Mouse (Mus musculus) liver, adult 2 months (tissue): Measurements from ENCODE around the gene Ergic1. TPM values are rescaled to one million over a fixed set of nuclear protein-coding genes. Genes with fewer than 3 reads are reported as not detected.
A peak's percentile ranks its signal among the peaks of the same experiment; 100 is the strongest.

Experiments used
- DNase-seq: peaks from one replicate; pipeline ENCODE4 v3.0.0-alpha.2; 2011; ENCODE audit warnings: low read depth, low spot score; ENCODE audit errors: extremely low read depth
- H3K27ac ChIP-seq: fragments of 200-500 bp; replicated peaks from 2 replicates; pipeline ENCODE4 v1.5.1; 2012; ENCODE audit warnings: low read depth, mild to moderate bottlenecking, control low read depth, inconsistent platforms, low read length; ENCODE audit not compliant: insufficient read depth
- H3K27me3 ChIP-seq: fragments of 200-500 bp; 2 replicates; pipeline ENCODE4 v1.6.1; 2012; ENCODE audit warnings: mild to moderate bottlenecking, moderate library complexity, low read length, inconsistent platforms; ENCODE audit not compliant: control insufficient read depth, insufficient read depth
- H3K36me3 ChIP-seq: fragments of 200-500 bp; 2 replicates; pipeline ENCODE4 v1.6.1; 2012; ENCODE audit warnings: low read length, inconsistent platforms; ENCODE audit not compliant: control insufficient read depth, insufficient read depth
- H3K4me1 ChIP-seq: fragments of 200-500 bp; 2 replicates; pipeline ENCODE4 v1.6.1; 2011; ENCODE audit warnings: low read length; ENCODE audit not compliant: control insufficient read depth, insufficient read depth
- H3K4me3 ChIP-seq: fragments of 200-500 bp; 2 replicates; pipeline ENCODE4 v1.5.1; 2011; ENCODE audit warnings: low read depth, mild to moderate bottlenecking, control low read depth, low read length, moderate library complexity; ENCODE audit not compliant: insufficient read depth
- H3K79me2 ChIP-seq: fragments of 200-500 bp; 2 replicates; pipeline ENCODE4 v1.6.1; 2012; ENCODE audit warnings: inconsistent platforms, mild to moderate bottlenecking, low read length, moderate library complexity; ENCODE audit not compliant: control insufficient read depth, insufficient read depth
- H3K9ac ChIP-seq: fragments of 200-500 bp; 2 replicates; pipeline ENCODE4 v1.6.1; 2012; ENCODE audit warnings: low read depth, mild to moderate bottlenecking, control low read depth, inconsistent platforms, low read length
- CTCF ChIP-seq: fragments of 200-500 bp; IDR thresholded peaks from 2 replicates; pipeline ENCODE4 v1.5.1; 2011; ENCODE audit warnings: low read depth, low read length, control low read depth
- POLR2A ChIP-seq: fragments of 200-500 bp; IDR thresholded peaks from 2 replicates; pipeline ENCODE4 v1.6.1; 2011; ENCODE audit warnings: low read length, control low read depth; ENCODE audit not compliant: insufficient read depth; ENCODE audit errors: extremely low read depth
- WGBS: fragments of 180-500 bp; shearing (Covaris S2); methylation state at CpG from one replicate; pipeline ENCODE4 v1.1.7; 2018; 5-methylcytosine and 5-hydroxymethylcytosine counted together
- polyA plus RNA-seq: library from polyadenylated mRNA; depleted of rRNA; stranded (reverse); fragments of >200 nt; gene quantifications from 2 replicates; pipeline ENCODE4 v1.2.3, GENCODE M21; 2012
- total RNA-seq: library from RNA; depleted of rRNA; stranded (reverse); fragments of >200 nt; gene quantifications from 2 replicates; pipeline ENCODE4 v1.2.3, GENCODE M21; 2014

Gene Ergic1
- total and polyA plus RNA-seq, 2 experiments, result 30.7 to 93.3 TPM

GRCm38 (mm10) chr17:26572265-26572664, 11.0 kb downstream of the Ergic1 start:
- Histone ChIP-seq H3K4me1 (peaks cover 35% of the 10 kb centered on the region), H3K4me3 (no peak overlapping the region), H3K27me3 (no peaks in the 10 kb centered on the region), H3K36me3 (peaks cover 2% of the 10 kb centered on the region; the same call in 1 of the 2 replicates), H3K9ac (no peak overlapping the region), H3K27ac (no peak overlapping the region), H3K79me2 (peaks cover 49% of the 10 kb centered on the region)
- 92% methylated on average over 11 of the region's 11 CpGs for WGBS
- no peak for TF ChIP-seq CTCF
- TF ChIP-seq POLR2A, result no peak
- no peak for DNase-seq

- 79% methylated on average over 11 of the region's 11 CpGs for WGBS
- H3K4me3 ChIP-seq, result no peak overlapping the region
- H3K27me3 ChIP-seq, result no peaks in the 10 kb centered on the region
- no peak for DNase-seq
- H3K9ac ChIP-seq, result no peak overlapping the region; the same call in 1 of the 2 replicates
- peaks cover 53% of the 10 kb centered on the region for H3K79me2 ChIP-seq
- no peak for TF ChIP-seq CTCF
- no peak for TF ChIP-seq POLR2A
- H3K36me3 ChIP-seq, result no peaks in the 10 kb centered on the region
- H3K4me1 ChIP-seq, result peaks cover 36% of the 10 kb centered on the region
- H3K27ac ChIP-seq, result no peak overlapping the region
These were observed 12.8 kb downstream of the Ergic1 start for GRCm38 (mm10) chr17:26574118-26574517.

- 80% methylated on average over 5 of the region's 5 CpGs for WGBS
- Histone ChIP-seq H3K9ac (no peak overlapping the region), H3K4me1 (peaks cover 32% of the 10 kb centered on the region), H3K27me3 (no peaks in the 10 kb centered on the region), H3K27ac (no peak overlapping the region), H3K4me3 (no peak overlapping the region), H3K36me3 (no peaks in the 10 kb centered on the region), H3K79me2 (peaks cover 51% of the 10 kb centered on the region)
- TF ChIP-seq POLR2A, result no peak
- TF ChIP-seq CTCF, result no peak
- no peak for DNase-seq
These were observed 13.4 kb downstream of the Ergic1 start for GRCm38 (mm10) chr17:26574701-26575100.

- H3K36me3 ChIP-seq, result no peaks in the 10 kb centered on the region
- no peak overlapping the region for H3K27ac ChIP-seq
- H3K4me1 ChIP-seq, result peaks cover 22% of the 10 kb centered on the region
- H3K27me3 ChIP-seq, result no peaks in the 10 kb centered on the region
- H3K4me3 ChIP-seq, result no peak overlapping the region
- no peak for TF ChIP-seq POLR2A
- TF ChIP-seq CTCF, result no peak
- 95% methylated on average over 12 of the region's 12 CpGs for WGBS
- DNase-seq, result no peak
- H3K9ac ChIP-seq, result no peak overlapping the region
- peaks cover 47% of the 10 kb centered on the region for H3K79me2 ChIP-seq
These were observed 14.7 kb downstream of the Ergic1 start for GRCm38 (mm10) chr17:26575786-26576690.

- Histone ChIP-seq H3K4me3 (no peak overlapping the region), H3K79me2 (peaks cover 44% of the 10 kb centered on the region), H3K36me3 (no peaks in the 10 kb centered on the region), H3K9ac (no peak overlapping the region), H3K27ac (no peak overlapping the region), H3K27me3 (no peaks in the 10 kb centered on the region), H3K4me1 (peaks cover 26% of the 10 kb centered on the region)
- no peak for TF ChIP-seq POLR2A
- TF ChIP-seq CTCF, result no peak
- peak; percentile 61 for DNase-seq
- 42% methylated on average over 7 of the region's 7 CpGs for WGBS
These were observed 15.5 kb downstream of the Ergic1 start for GRCm38 (mm10) chr17:26576833-26577232.

- Histone ChIP-seq H3K4me1 (peaks cover 25% of the 10 kb centered on the region; the same call in 1 of the 2 replicates), H3K79me2 (peaks cover 39% of the 10 kb centered on the region), H3K27me3 (no peaks in the 10 kb centered on the region), H3K27ac (no peak overlapping the region), H3K9ac (no peak overlapping the region), H3K4me3 (no peak overlapping the region), H3K36me3 (no peaks in the 10 kb centered on the region)
- 75% methylated on average over 11 of the region's 11 CpGs for WGBS
- peak; percentile 66 for DNase-seq
- TF ChIP-seq POLR2A, result no peak
- TF ChIP-seq CTCF, result no peak
These were observed 16.0 kb downstream of the Ergic1 start for GRCm38 (mm10) chr17:26577309-26577708.
